Mouse (Mus musculus) liver, embryonic 15.5 days (tissue): ENCODE measurements around the gene Sdr39u1. TPM values are rescaled to one million over a fixed set of nuclear protein-coding genes. Genes with fewer than 3 reads are reported as not detected.
A peak's percentile ranks its signal among the peaks of the same experiment; 100 is the strongest.

Source experiments
- ATAC-seq: fragments of 200-750 bp; cut with Nextera tagmentation; 2 replicates; pipeline ENCODE4 v1.8.0; 2017; ENCODE audit warnings: moderate number of reproducible peaks, mild to moderate bottlenecking, moderate library complexity; ENCODE audit not compliant: insufficient read depth
- H3K27ac ChIP-seq: fragments of 300-500 bp; sonication (generic); replicated peaks from 2 replicates; pipeline ENCODE4 v1.5.1; 2015; ENCODE audit warnings: mild to moderate bottlenecking, inconsistent platforms
- H3K27me3 ChIP-seq: fragments of 300-500 bp; sonication (generic); 2 replicates; pipeline ENCODE4 v1.6.1; 2015; ENCODE audit warnings: mild to moderate bottlenecking, inconsistent platforms
- H3K36me3 ChIP-seq: fragments of 300-500 bp; sonication (generic); replicated peaks from 2 replicates; pipeline ENCODE4 v1.6.1; 2015; ENCODE audit warnings: moderate library complexity, mild to moderate bottlenecking, inconsistent platforms
- H3K4me1 ChIP-seq: fragments of 300-500 bp; sonication (generic); replicated peaks from 2 replicates; pipeline ENCODE4 v1.6.1; 2015; ENCODE audit warnings: inconsistent platforms
- H3K4me2 ChIP-seq: fragments of 300-500 bp; sonication (generic); 2 replicates; pipeline ENCODE4 v1.6.1; 2015; ENCODE audit warnings: moderate library complexity, mild to moderate bottlenecking, inconsistent platforms
- H3K4me3 ChIP-seq: fragments of 300-500 bp; sonication (generic); replicated peaks from 2 replicates; pipeline ENCODE4 v1.5.1; 2015; ENCODE audit warnings: mild to moderate bottlenecking, inconsistent platforms
- H3K9ac ChIP-seq: fragments of 300-500 bp; sonication (generic); 2 replicates; pipeline ENCODE4 v1.6.1; 2015; ENCODE audit warnings: moderate library complexity, mild to moderate bottlenecking, inconsistent platforms
- H3K9me3 ChIP-seq: fragments of 300-500 bp; sonication (generic); replicated peaks from 2 replicates; pipeline ENCODE4 v1.6.1; 2016; ENCODE audit warnings: inconsistent platforms
- WGBS: fragments of 180-500 bp; shearing (Covaris S2); methylation state at CpG from one replicate; pipeline ENCODE4 v1.1.7; 2015; ENCODE audit warnings: mixed read lengths; ENCODE audit not compliant: insufficient replicate concordance; 5-methylcytosine and 5-hydroxymethylcytosine counted together
- polyA plus RNA-seq: library from polyadenylated mRNA; unstranded; fragments of >200 nt; fragmentation: Nextera tagmentation; extraction: Ambion mirVana; gene quantifications from 2 replicates; pipeline ENCODE4 v1.2.1, GENCODE M21; 2015

Sdr39u1 gene
- polyA plus RNA-seq, 1 experiment from 2014 or later = 12.8 TPM

DNA sequence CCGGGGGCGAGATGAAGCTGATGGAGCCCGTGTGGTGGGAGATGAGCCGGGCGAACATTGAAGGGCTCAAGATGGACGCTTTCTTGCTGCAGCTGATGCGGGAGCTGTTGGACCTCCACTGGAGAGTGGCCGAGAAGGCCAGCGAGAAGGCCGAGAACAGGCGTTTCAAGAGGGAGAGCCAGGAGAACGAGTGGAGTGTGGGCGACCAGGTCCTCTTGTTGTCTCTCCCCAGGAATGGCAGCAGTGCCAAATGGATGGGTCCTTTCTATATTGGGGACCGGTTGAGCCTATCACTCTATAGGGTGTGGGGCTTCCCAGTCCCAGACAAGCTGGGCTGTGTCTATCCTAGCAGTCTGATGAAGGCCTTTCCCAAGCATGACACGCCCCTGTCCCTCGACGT, 27.5 kb downstream of the Sdr39u1 start:
- Histone ChIP-seq H3K36me3 (peaks cover 19% of the 10 kb centered on the region; the same call in 1 of the 2 replicates), H3K4me1 (peaks cover 15% of the 10 kb centered on the region; the same call in 1 of the 2 replicates), H3K9me3 (no peaks in the 10 kb centered on the region), H3K27ac (no peak overlapping the region), H3K27me3 (peaks cover 13% of the 10 kb centered on the region; the same call in 1 of the 2 replicates), H3K9ac (no peak overlapping the region), H3K4me3 (no peak overlapping the region), H3K4me2 (no peak overlapping the region)
- no peak for ATAC-seq
- 76% methylated on average over 17 of the region's 17 CpGs for WGBS

DNA sequence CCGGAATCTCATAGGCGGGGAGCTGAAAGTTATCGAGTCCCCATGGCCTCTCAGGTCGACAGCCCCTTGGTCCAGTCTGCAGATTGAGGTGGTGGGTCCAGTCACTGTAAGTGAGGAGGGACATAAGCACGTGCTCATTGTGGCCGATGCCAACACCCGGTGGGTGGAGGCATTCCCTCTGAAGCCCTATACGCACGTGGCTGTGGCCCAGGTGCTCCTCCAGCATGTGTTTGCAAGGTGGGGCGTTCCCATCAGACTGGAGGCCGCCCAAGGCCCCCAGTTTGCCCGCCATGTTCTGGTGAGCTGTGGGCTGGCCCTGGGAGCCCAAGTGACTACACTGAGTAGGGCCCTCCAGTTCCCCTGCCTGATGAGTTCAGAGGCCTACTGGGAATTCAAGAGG, 28.1 kb downstream of the Sdr39u1 start:
- WGBS = 77% methylated on average over 12 of the region's 12 CpGs
- no peak overlapping the region for H3K4me3 ChIP-seq
- H3K9ac ChIP-seq = no peak overlapping the region
- no peak for ATAC-seq
- peaks cover 19% of the 10 kb centered on the region; the same call in 1 of the 2 replicates for H3K36me3 ChIP-seq
- no peak overlapping the region for H3K27ac ChIP-seq
- H3K4me2 ChIP-seq = no peak overlapping the region
- H3K9me3 ChIP-seq = no peaks in the 10 kb centered on the region
- peaks cover 14% of the 10 kb centered on the region; the same call in 1 of the 2 replicates for H3K4me1 ChIP-seq
- peaks cover 10% of the 10 kb centered on the region; the same call in 1 of the 2 replicates for H3K27me3 ChIP-seq

DNA sequence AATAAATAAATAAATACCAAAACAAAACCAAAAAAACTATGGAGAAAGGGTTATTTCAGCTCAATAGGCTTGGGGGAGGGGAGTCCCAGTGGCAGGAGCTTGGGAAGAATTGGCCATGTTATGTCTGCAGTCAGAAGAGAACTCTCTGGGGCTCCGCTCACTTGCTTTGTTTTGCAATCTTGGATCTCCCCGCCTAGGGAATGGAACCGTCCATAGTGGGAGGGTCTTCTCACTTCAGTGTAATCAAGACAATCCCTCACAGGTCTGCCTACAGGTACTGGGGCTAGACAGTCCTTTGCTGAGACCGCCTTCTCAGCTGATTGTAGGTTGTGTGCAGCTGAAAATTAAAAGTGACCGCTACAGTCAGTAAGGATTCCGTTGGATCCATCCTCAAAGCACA, 30.6 kb downstream of the Sdr39u1 start:
- Histone ChIP-seq H3K36me3 (peaks cover 21% of the 10 kb centered on the region; the same call in 1 of the 2 replicates), H3K27me3 (no peaks in the 10 kb centered on the region), H3K4me1 (peaks cover 14% of the 10 kb centered on the region; the same call in 1 of the 2 replicates), H3K4me2 (no peak overlapping the region), H3K9ac (no peak overlapping the region), H3K27ac (no peak overlapping the region), H3K4me3 (no peak overlapping the region), H3K9me3 (no peaks in the 10 kb centered on the region)
- 85% methylated on average over 6 of the region's 6 CpGs for WGBS
- no peak for ATAC-seq

DNA sequence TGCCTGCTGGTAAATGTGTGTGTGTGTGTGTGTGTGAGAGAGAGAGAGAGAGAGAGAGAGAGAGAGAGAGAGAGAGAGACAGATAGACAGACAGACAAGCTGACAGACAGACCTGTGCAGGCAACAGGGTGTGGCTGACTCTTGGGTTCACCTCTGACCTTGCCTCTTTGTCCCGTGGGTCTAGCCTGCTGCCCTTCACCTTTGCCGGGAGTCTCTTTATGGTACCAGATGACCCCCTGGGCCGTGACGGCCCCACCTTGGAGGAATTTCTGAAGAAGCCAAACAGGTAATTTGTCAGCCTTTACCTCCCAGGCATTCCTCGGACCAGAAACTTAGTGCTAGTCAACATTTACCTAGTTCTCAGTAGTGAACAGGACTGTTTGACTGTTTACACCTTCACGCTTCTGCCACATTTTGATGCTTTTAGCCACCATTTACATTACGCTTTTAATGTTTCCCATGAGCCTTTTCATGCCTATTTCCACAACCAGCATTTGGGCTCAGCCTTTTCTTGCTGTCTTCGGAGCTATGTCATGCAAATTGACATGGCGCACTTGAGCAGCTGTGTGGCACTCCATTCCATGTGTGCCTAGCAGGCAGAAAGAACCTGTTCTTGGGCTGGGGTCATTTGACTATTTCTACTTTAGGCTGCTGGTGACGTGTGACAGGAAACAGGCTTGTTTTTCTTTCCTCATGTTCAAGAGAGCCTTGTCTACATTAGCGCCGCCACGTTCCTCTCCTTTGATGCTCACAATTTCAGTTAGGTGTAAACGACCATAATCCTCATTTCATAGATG, 31.7 kb downstream of the Sdr39u1 start:
- H3K27ac ChIP-seq = no peak overlapping the region
- 73% methylated on average over 14 of the region's 14 CpGs for WGBS
- H3K36me3 ChIP-seq = peaks cover 24% of the 10 kb centered on the region; the same call in 1 of the 2 replicates
- no peak for ATAC-seq
- no peaks in the 10 kb centered on the region for H3K9me3 ChIP-seq
- H3K9ac ChIP-seq = no peak overlapping the region
- H3K4me2 ChIP-seq = no peak overlapping the region
- peaks cover 10% of the 10 kb centered on the region; the same call in 1 of the 2 replicates for H3K4me1 ChIP-seq
- no peaks in the 10 kb centered on the region for H3K27me3 ChIP-seq
- no peak overlapping the region for H3K4me3 ChIP-seq

DNA sequence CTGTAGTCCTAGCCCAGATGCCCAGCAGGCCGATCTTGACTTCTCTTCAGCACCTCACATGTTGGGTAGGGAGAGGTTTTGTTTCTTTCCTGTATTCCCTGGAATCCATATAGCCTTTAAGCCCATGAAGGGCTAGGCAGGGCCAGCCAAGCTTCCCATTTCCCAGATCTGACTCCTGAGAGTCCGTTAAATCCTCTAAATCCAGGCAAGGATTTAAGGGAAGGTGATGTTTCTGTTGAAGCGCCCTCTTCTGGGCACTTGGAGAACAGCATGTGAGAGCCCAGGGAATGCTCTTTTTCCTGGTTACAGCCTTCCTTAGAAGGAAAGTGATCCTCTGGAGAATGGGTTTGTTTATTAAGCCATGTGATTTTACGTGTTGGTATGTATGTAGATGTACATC, 33.1 kb downstream of the Sdr39u1 start:
- Histone ChIP-seq H3K36me3 (peaks cover 21% of the 10 kb centered on the region; the same call in 1 of the 2 replicates), H3K27ac (no peak overlapping the region), H3K4me1 (peaks cover 8% of the 10 kb centered on the region; the same call in 1 of the 2 replicates), H3K4me2 (no peak overlapping the region), H3K27me3 (no peaks in the 10 kb centered on the region), H3K4me3 (no peak overlapping the region), H3K9me3 (no peaks in the 10 kb centered on the region), H3K9ac (no peak overlapping the region)
- WGBS = 31% methylated on average over 4 of the region's 4 CpGs
- no peak for ATAC-seq

DNA sequence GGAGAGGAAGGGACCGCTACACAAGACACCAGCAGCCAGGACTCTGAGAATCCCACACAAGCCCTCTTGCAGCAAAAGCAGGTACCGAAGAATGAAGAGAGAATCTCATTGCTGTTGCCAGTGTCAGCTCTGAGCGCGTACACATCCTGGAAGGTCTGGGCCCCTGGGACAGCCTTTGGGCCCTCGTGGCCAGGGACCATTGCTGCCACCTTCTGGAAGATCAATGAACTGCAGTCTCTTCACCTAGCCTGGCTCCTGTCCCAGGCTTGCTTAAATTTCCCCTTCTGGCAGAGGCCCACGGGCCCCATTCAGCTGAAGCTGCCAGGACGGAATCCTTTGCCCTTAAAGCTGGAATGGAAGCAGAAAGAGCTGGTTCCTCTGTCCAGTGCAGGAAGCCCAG, 36.3 kb downstream of the Sdr39u1 start:
- WGBS = 37% methylated on average over 7 of the region's 7 CpGs
- H3K4me3 ChIP-seq = no peak overlapping the region
- peaks cover 20% of the 10 kb centered on the region; the same call in 1 of the 2 replicates for H3K4me1 ChIP-seq

DNA sequence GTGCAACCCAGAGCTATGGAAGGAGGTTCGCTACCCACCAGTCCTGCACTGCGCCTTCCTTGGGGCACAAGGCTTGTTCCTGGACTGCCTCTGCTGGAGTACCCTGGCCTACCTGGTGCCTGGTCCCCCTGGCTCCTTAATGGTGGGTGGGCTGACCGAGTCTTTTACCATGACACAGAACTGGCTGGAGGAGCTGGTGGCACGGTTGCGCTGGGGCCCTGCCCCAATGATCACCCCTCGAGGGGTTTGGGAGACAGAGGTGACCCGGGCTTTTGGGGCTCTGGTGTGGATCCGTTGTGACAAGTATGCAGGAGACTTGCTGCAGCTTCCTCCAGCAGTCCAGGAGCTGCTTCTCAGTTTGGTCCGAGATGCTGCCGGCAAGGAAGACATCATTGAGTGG, 37.1 kb downstream of the Sdr39u1 start:
- ATAC-seq = no peak
- Histone ChIP-seq H3K27ac (no peak overlapping the region), H3K4me2 (no peak overlapping the region), H3K4me1 (peaks cover 20% of the 10 kb centered on the region; the same call in 1 of the 2 replicates), H3K9ac (no peak overlapping the region), H3K27me3 (no peaks in the 10 kb centered on the region), H3K4me3 (no peak overlapping the region), H3K9me3 (no peaks in the 10 kb centered on the region), H3K36me3 (0 out of 2 replicates have a peak, but pooled peaks cover 7% of the 10 kb centered on the region)
- WGBS = 81% methylated on average over 10 of the region's 10 CpGs

More for the DNA sequence above, 36.3 kb downstream of the Sdr39u1 start:
- H3K27ac ChIP-seq = no peak overlapping the region
- H3K36me3 ChIP-seq = 0 out of 2 replicates have a peak, but pooled peaks cover 13% of the 10 kb centered on the region
- H3K9me3 ChIP-seq = no peaks in the 10 kb centered on the region
- ATAC-seq = peak; percentile 49; the same call in 1 of the 2 replicates
- no peaks in the 10 kb centered on the region for H3K27me3 ChIP-seq
- H3K4me2 ChIP-seq = no peak overlapping the region
- H3K9ac ChIP-seq = no peak overlapping the region

DNA sequence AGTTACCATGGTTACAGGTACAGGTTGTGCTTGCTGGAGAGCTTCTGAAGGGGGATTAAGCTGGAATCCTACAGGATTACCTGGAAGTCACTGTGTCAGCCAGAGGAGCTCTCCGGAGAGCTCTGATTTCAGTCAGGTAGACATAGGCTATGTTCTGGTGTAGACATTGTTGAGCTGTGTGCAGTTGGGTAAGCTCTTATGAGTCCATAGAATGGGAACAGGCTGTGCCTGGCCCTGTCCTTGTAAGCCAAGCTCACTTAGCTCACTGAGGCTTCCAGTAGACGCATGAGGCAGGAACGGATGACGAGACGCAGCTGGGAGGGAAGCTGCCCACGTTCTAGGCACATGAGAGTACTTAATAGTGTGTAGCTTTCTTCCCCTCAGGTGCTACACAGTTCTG, 37.9 kb downstream of the Sdr39u1 start:
- peaks cover 20% of the 10 kb centered on the region for H3K4me1 ChIP-seq
- no peak overlapping the region for H3K4me3 ChIP-seq
- no peak overlapping the region for H3K4me2 ChIP-seq
- H3K27ac ChIP-seq = no peak overlapping the region
- no peaks in the 10 kb centered on the region for H3K27me3 ChIP-seq
- ATAC-seq = no peak
- no peaks in the 10 kb centered on the region for H3K9me3 ChIP-seq
- 75% methylated on average over 6 of the region's 6 CpGs for WGBS
- H3K9ac ChIP-seq = no peak overlapping the region
- H3K36me3 ChIP-seq = 0 out of 2 replicates have a peak, but pooled peaks cover 7% of the 10 kb centered on the region

DNA sequence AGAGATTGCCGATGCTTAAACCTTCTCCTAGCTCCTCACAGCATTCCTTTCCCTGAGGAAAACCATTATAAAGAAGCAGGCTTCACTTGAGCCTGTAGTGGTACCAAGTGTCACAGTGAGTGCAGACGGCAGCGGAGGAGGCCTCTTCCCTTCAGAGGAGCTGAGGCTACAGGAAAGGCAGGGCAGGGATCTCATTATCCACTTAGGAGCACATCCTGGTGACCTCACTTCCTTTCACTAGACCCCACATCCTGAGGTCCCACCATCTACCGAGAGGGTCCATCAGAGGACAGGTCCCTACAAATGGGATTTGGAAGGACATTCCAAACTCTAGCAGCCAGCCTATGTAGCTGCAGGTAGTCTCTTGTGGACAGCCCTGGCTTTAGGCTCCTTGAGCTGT, 42.5 kb downstream of the Sdr39u1 start:
- Histone ChIP-seq H3K4me3 (no peak overlapping the region), H3K4me2 (no peak overlapping the region), H3K36me3 (no peaks in the 10 kb centered on the region), H3K27ac (no peak overlapping the region), H3K4me1 (peaks cover 47% of the 10 kb centered on the region), H3K9ac (no peak overlapping the region), H3K27me3 (peaks cover 21% of the 10 kb centered on the region), H3K9me3 (no peaks in the 10 kb centered on the region)
- WGBS = 62% methylated on average over 4 of the region's 4 CpGs
- no peak for ATAC-seq

DNA sequence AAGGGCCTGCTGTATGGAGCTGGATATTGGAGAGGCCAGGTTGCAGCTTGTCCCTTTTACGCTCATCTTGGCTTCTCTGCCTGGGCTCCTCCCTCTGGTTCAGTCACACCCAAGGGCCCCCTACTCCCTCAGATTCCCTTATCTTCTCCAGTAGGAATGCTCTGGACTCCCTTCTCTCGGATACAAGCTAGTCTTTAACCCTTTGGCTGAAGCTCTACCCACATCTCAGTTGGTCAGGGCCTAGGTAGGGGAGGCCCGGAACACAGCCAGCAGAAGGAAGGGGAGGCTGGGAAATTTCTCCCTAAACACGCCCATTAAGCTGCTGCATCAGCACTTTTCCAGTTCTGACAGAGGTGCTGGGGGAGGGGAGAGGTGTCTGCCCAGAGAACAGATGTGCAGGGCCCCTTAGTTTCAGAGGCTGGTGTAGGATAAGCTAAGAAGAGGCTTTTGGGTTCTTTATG, 45.0 kb downstream of the Sdr39u1 start:
- WGBS = 8% methylated on average over 4 of the region's 4 CpGs
- Histone ChIP-seq H3K4me3 (peak overlapping the region; percentile 57), H3K4me1 (peaks cover 34% of the 10 kb centered on the region), H3K36me3 (no peaks in the 10 kb centered on the region), H3K4me2 (peak overlapping the region; percentile 72), H3K9me3 (no peaks in the 10 kb centered on the region), H3K27me3 (peaks cover 31% of the 10 kb centered on the region), H3K9ac (peak overlapping the region; percentile 32; the same call in 1 of the 2 replicates), H3K27ac (peak overlapping the region; percentile 53)
- 0 out of 2 replicates have a peak, but pooled peaks have one; percentile 14 for ATAC-seq

DNA sequence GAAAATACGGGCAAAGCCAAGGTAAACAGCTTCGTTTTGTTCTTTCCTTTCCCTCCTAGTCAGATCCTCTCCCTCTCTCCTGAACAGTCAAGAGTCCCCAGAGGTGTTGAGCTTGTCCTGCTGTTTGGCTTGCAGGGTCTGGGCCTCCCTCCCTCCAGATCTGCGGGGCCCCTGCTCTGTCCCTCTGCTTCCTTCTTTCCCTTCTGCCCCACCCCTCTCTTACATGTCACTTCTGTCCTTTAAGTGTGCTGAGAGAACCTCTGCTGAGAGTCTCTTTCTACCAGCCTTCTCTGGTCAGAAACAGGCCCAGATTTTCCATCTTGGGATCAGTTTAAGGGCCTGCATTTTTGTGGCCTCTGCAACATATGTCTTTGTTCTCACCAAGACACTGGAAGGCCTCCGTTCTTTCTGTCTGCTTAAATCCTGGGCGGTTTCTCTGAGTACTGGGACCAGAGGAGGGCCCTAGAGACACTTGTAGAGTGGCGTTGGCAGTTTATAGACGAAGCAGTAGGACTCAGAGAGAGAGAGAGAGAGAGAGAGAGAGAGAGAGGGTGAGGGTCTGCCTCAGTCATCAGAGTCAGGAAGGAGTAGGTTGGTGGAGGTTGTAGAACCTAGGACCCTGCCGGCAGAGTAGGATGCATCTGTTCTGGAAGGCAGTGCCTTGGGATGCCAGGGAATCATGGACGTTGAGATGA, 45.5 kb downstream of the Sdr39u1 start:
- peak overlapping the region; percentile 53 for H3K27ac ChIP-seq
- peaks cover 34% of the 10 kb centered on the region for H3K4me1 ChIP-seq
- peaks cover 31% of the 10 kb centered on the region for H3K27me3 ChIP-seq
- no peaks in the 10 kb centered on the region for H3K36me3 ChIP-seq
- H3K4me2 ChIP-seq = peak overlapping the region; percentile 72
- H3K9ac ChIP-seq = peak overlapping the region; percentile 32
- no peaks in the 10 kb centered on the region for H3K9me3 ChIP-seq
- ATAC-seq = no peak
- peak overlapping the region; percentile 57 for H3K4me3 ChIP-seq
- WGBS = 3% methylated on average over 9 of the region's 9 CpGs
